Mouse (Mus musculus) testis, adult 2 months (tissue): ENCODE measurements at regions not wholly inside any gene's neighbourhood (a gene's known extent, or its start where the extent isn't known, plus 50 kb on each side); places are given as distances from the start of the nearest gene placed in this dataset.

ENCODE experiments used
- CTCF ChIP-seq: fragments of 200-500 bp; IDR thresholded peaks from 2 replicates; pipeline ENCODE4 v1.5.1; 2012; ENCODE audit warnings: low read depth, mild to moderate bottlenecking, inconsistent platforms, low read length, moderate library complexity; ENCODE audit not compliant: control insufficient read depth, insufficient read depth, insufficient replicate concordance
- POLR2A ChIP-seq: fragments of 200-500 bp; IDR thresholded peaks from 2 replicates; pipeline ENCODE4 v1.6.1; 2012; ENCODE audit warnings: low read depth, mild to moderate bottlenecking, inconsistent platforms, low read length, moderate library complexity; ENCODE audit not compliant: control insufficient read depth

DNA sequence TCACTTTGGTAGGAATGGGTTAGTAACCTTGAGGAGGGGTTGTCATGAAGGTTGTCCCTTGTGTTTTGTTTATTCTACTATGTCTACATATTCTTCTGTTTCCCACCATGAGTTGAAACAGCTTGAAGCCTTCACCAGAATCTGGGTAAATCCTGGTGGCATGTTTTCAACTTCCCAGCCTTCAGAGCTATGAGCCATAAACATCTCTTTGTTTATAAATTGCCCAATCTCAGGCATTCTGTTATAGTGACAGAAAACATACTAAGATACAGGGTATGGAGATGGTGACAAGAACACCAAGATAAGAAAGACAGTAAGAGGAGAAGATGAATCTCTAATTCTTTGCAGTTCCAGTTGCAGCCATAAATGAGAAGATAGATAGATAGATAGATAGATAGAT lies 396.5 kb downstream of the Tns1 start:
- TF ChIP-seq CTCF (no peak), POLR2A (no peak)
